Mouse (Mus musculus) intestine, embryonic 14.5 days (tissue): ENCODE measurements around the gene Zfp948. TPM values are rescaled to one million over a fixed set of nuclear protein-coding genes. Genes with fewer than 3 reads are reported as not detected.
A peak's percentile ranks its signal among the peaks of the same experiment; 100 is the strongest.

Source experiments
- ATAC-seq: fragments of 200-750 bp; cut with Nextera tagmentation; replicated peaks from 2 replicates; pipeline ENCODE4 v1.8.0; 2017; ENCODE audit warnings: low read depth, moderate number of reproducible peaks, moderate TSS enrichment, moderate library complexity; ENCODE audit not compliant: low FRiP score, low TSS enrichment
- DNase-seq: peaks from one replicate; pipeline ENCODE4 v3.0.0-alpha.2; 2018; ENCODE audit warnings: low spot score
- H3K27ac ChIP-seq: fragments of 300-500 bp; sonication (generic); 2 replicates; pipeline ENCODE4 v1.5.1; 2014; ENCODE audit warnings: low read depth, mild to moderate bottlenecking, control low read depth
- H3K27me3 ChIP-seq: fragments of 300-500 bp; sonication (generic); replicated peaks from 2 replicates; pipeline ENCODE4 v1.6.1; 2014; ENCODE audit warnings: low read length, control low read depth; ENCODE audit not compliant: control insufficient read depth, insufficient read depth
- H3K36me3 ChIP-seq: fragments of 300-500 bp; sonication (generic); 2 replicates; pipeline ENCODE4 v1.6.1; 2014; ENCODE audit warnings: low read length, control low read depth; ENCODE audit not compliant: control insufficient read depth, insufficient read depth
- H3K4me1 ChIP-seq: fragments of 300-500 bp; sonication (generic); replicated peaks from 2 replicates; pipeline ENCODE4 v1.6.1; 2014; ENCODE audit warnings: low read length, control low read depth, mixed read lengths; ENCODE audit not compliant: control insufficient read depth, insufficient read depth
- H3K4me2 ChIP-seq: fragments of 300-500 bp; sonication (generic); 2 replicates; pipeline ENCODE4 v1.6.1; 2014; ENCODE audit warnings: low read length
- H3K4me3 ChIP-seq: fragments of 300-500 bp; sonication (generic); 2 replicates; pipeline ENCODE4 v1.5.1; 2014; ENCODE audit warnings: low read depth, low read length, control low read depth, mixed read lengths
- H3K9ac ChIP-seq: fragments of 300-500 bp; sonication (generic); 2 replicates; pipeline ENCODE4 v1.6.1; 2014; ENCODE audit warnings: mild to moderate bottlenecking, low read length
- H3K9me3 ChIP-seq: fragments of 300-500 bp; sonication (generic); 2 replicates; pipeline ENCODE4 v1.6.1; 2016; ENCODE audit warnings: low read length, control low read depth; ENCODE audit not compliant: control insufficient read depth
- WGBS: fragments of 180-500 bp; shearing (Covaris S2); extraction: QIAGEN DNeasy Blood & Tissue Kit; methylation state at CpG from one replicate; pipeline ENCODE4 v1.1.7; 2014; 5-methylcytosine and 5-hydroxymethylcytosine counted together
- polyA plus RNA-seq: library from polyadenylated mRNA; unstranded; fragments of >200 nt; fragmentation: Nextera tagmentation; extraction: Ambion mirVana; gene quantifications from 2 replicates; pipeline ENCODE4 v1.2.1, GENCODE M21; 2014

Gene Zfp948
- polyA plus RNA-seq, 1 experiment from 2014 or later: 24.7 TPM

- 4% methylated on average over 21 of the region's 21 CpGs for WGBS
- Histone ChIP-seq H3K27ac (peak within 1 kb of the TSS; percentile 57; the same call in 1 of the 2 replicates), H3K4me2 (peak within 1 kb of the TSS; percentile 81), H3K36me3 (no peaks in the 10 kb centered on the region), H3K9ac (peak within 1 kb of the TSS; percentile 51), H3K4me1 (peaks cover 12% of the 10 kb centered on the region), H3K4me3 (peak within 1 kb of the TSS; percentile 59), H3K27me3 (no peaks in the 10 kb centered on the region), H3K9me3 (no peaks in the 10 kb centered on the region)
- ATAC-seq (peak; percentile 78), DNase-seq (peak; percentile 72)
These were observed 31.5 kb upstream of the Zfp948 start, which contains the start of gene Zfp52 for GRCm38 (mm10) chr17:21535096-21536001. Gene Zfp52, plus strand, starts transcription at chr17:21535539.

- peak overlapping the region; percentile 59 for H3K4me3 ChIP-seq
- peak overlapping the region; percentile 81 for H3K4me2 ChIP-seq
- ATAC-seq: no peak
- no peak for DNase-seq
- peaks cover 12% of the 10 kb centered on the region for H3K4me1 ChIP-seq
- H3K27me3 ChIP-seq: no peaks in the 10 kb centered on the region
- no peaks in the 10 kb centered on the region for H3K36me3 ChIP-seq
- no peaks in the 10 kb centered on the region for H3K9me3 ChIP-seq
- H3K27ac ChIP-seq: no peak overlapping the region
- 37% methylated on average over 7 of the region's 7 CpGs for WGBS
- peak overlapping the region; percentile 51 for H3K9ac ChIP-seq
These were observed 30.7 kb upstream of the Zfp948 start for GRCm38 (mm10) chr17:21536096-21536495.

GRCm38 (mm10) chr17:21536676-21537075 is 30.1 kb upstream of the Zfp948 start:
- Histone ChIP-seq H3K4me2 (peak overlapping the region; percentile 81; the same call in 1 of the 2 replicates), H3K4me1 (peaks cover 12% of the 10 kb centered on the region), H3K27me3 (no peaks in the 10 kb centered on the region), H3K9me3 (no peaks in the 10 kb centered on the region), H3K36me3 (no peaks in the 10 kb centered on the region), H3K27ac (no peak overlapping the region), H3K9ac (no peak overlapping the region), H3K4me3 (no peak overlapping the region)
- ATAC-seq: no peak
- 65% methylated on average over 2 of the region's 2 CpGs for WGBS
- DNase-seq: no peak

GRCm38 (mm10) chr17:21557831-21558230 is 9.0 kb upstream of the Zfp948 start:
- H3K9ac ChIP-seq: no peak overlapping the region
- no peak for ATAC-seq

GRCm38 (mm10) chr17:21566220-21566619 is 588 bp upstream of the Zfp948 start:
- H3K9ac ChIP-seq: peak overlapping the region; percentile 68
- ATAC-seq (peak; percentile 68), DNase-seq (no peak)
- peak overlapping the region; percentile 63 for H3K4me2 ChIP-seq
- peaks cover 8% of the 10 kb centered on the region; the same call in 1 of the 2 replicates for H3K4me1 ChIP-seq
- no peaks in the 10 kb centered on the region for H3K27me3 ChIP-seq
- H3K9me3 ChIP-seq: no peaks in the 10 kb centered on the region
- H3K4me3 ChIP-seq: peak overlapping the region; percentile 61
- H3K36me3 ChIP-seq: peaks cover 8% of the 10 kb centered on the region
- H3K27ac ChIP-seq: peak overlapping the region; percentile 91
- WGBS: 4% methylated on average over 5 of the region's 5 CpGs

More at GRCm38 (mm10) chr17:21557831-21558230, 9.0 kb upstream of the Zfp948 start:
- Histone ChIP-seq H3K4me2 (no peak overlapping the region), H3K27me3 (no peaks in the 10 kb centered on the region), H3K9me3 (no peaks in the 10 kb centered on the region), H3K4me1 (no peaks in the 10 kb centered on the region), H3K36me3 (peaks cover 20% of the 10 kb centered on the region), H3K4me3 (no peak overlapping the region), H3K27ac (no peak overlapping the region)
- 88% methylated on average over 2 of the region's 2 CpGs for WGBS
- no peak for DNase-seq

GRCm38 (mm10) chr17:21567696-21568095 is 888 bp downstream of the Zfp948 start:
- no peak overlapping the region for H3K27ac ChIP-seq
- H3K4me2 ChIP-seq: peak overlapping the region; percentile 63
- peaks cover 5% of the 10 kb centered on the region for H3K36me3 ChIP-seq
- peak overlapping the region; percentile 68 for H3K9ac ChIP-seq
- no peaks in the 10 kb centered on the region for H3K9me3 ChIP-seq
- peaks cover 8% of the 10 kb centered on the region; the same call in 1 of the 2 replicates for H3K4me1 ChIP-seq
- 31% methylated on average over 1 of the region's 1 CpGs for WGBS
- DNase-seq (peak; percentile 68), ATAC-seq (no peak)
- no peaks in the 10 kb centered on the region for H3K27me3 ChIP-seq
- peak overlapping the region; percentile 61 for H3K4me3 ChIP-seq

- 88% methylated on average over 1 of the region's 1 CpGs for WGBS
- no peak overlapping the region for H3K4me3 ChIP-seq
- H3K9ac ChIP-seq: no peak overlapping the region
- H3K36me3 ChIP-seq: peaks cover 61% of the 10 kb centered on the region
- ATAC-seq (no peak), DNase-seq (no peak)
- no peak overlapping the region for H3K4me2 ChIP-seq
- H3K27me3 ChIP-seq: no peaks in the 10 kb centered on the region
- H3K9me3 ChIP-seq: no peaks in the 10 kb centered on the region
- H3K27ac ChIP-seq: no peak overlapping the region
- H3K4me1 ChIP-seq: no peaks in the 10 kb centered on the region
These were observed 12.3 kb downstream of the Zfp948 start for GRCm38 (mm10) chr17:21579080-21579479.

GRCm38 (mm10) chr17:21579493-21580175 is 12.8 kb downstream of the Zfp948 start:
- Histone ChIP-seq H3K27ac (no peak overlapping the region), H3K4me2 (no peak overlapping the region), H3K9me3 (no peaks in the 10 kb centered on the region), H3K4me3 (no peak overlapping the region), H3K9ac (no peak overlapping the region), H3K27me3 (no peaks in the 10 kb centered on the region), H3K36me3 (peaks cover 61% of the 10 kb centered on the region), H3K4me1 (no peaks in the 10 kb centered on the region)
- no peak; the same call in 1 of the 2 replicates for ATAC-seq
- 28% methylated on average over 5 of the region's 5 CpGs for whole genome bisulfite sequencing
- no peak for DNase-seq
